Mouse (Mus musculus): ENCODE data around the gene Mettl27. TPM values are rescaled to one million over a fixed set of nuclear protein-coding genes. Genes with fewer than 3 reads are reported as not detected.

Gene Mettl27
- polyA plus RNA-seq, 2 experiments: 14.8 to 18.9 TPM

GRCm38 (mm10) chr5:134970671-134971070 is 38.5 kb downstream of the Mettl27 start:
- no peak for ATAC-seq (ENCODE audit: low FRiP score, low read depth)
- TF ChIP-seq POLR2A (IDR thresholded peaks at IDR 0.05; ENCODE audit: borderline replicate concordance, extremely low read depth, insufficient read depth, insufficient read length): no peak
- 55% methylated on average over 8 of the region's 8 CpGs for WGBS
- DNase-seq (ENCODE audit: low spot score): no peak
- Histone ChIP-seq H3K4me1 (ENCODE audit: control insufficient read depth, insufficient read depth, low read length) (peaks cover 9% of the 10 kb centered on the region), H3K9me3 (ENCODE audit: control insufficient read depth, low read length) (no peaks in the 10 kb centered on the region), H3K36me3 (ENCODE audit: control insufficient read depth, insufficient read depth, low read length) (no peaks in the 10 kb centered on the region), H3K4me3 (replicated peaks; ENCODE audit: low read length) (no peak overlapping the region), H3K27me3 (ENCODE audit: control insufficient read depth, insufficient read depth, low read length) (no peaks in the 10 kb centered on the region), H3K4me2 (replicated peaks; ENCODE audit: low read depth, low read length, severe bottlenecking) (no peak overlapping the region), H3K27ac (replicated peaks; ENCODE audit: low read depth, low read length) (no peak overlapping the region), H3K9ac (ENCODE audit: low read depth, low read length, severe bottlenecking) (no peak overlapping the region)

GRCm38 (mm10) chr5:134973081-134973480 is 40.9 kb downstream of the Mettl27 start:
- no peak overlapping the region for H3K4me2 ChIP-seq (replicated peaks; ENCODE audit: low read depth, low read length, severe bottlenecking)
- no peak overlapping the region for H3K27ac ChIP-seq (replicated peaks; ENCODE audit: low read depth, low read length)
- H3K36me3 ChIP-seq (ENCODE audit: control insufficient read depth, insufficient read depth, low read length): no peaks in the 10 kb centered on the region
- no peak overlapping the region for H3K4me3 ChIP-seq (replicated peaks; ENCODE audit: low read length)
- H3K27me3 ChIP-seq (ENCODE audit: control insufficient read depth, insufficient read depth, low read length): no peaks in the 10 kb centered on the region
- ATAC-seq (ENCODE audit: low FRiP score, low read depth) (no peak), DNase-seq (ENCODE audit: low spot score) (no peak)
- no peak for TF ChIP-seq POLR2A (IDR thresholded peaks at IDR 0.05; ENCODE audit: borderline replicate concordance, extremely low read depth, insufficient read depth, insufficient read length)
- H3K4me1 ChIP-seq (ENCODE audit: control insufficient read depth, insufficient read depth, low read length): no peaks in the 10 kb centered on the region
- H3K9me3 ChIP-seq (ENCODE audit: control insufficient read depth, low read length): no peaks in the 10 kb centered on the region
- no peak overlapping the region for H3K9ac ChIP-seq (ENCODE audit: low read depth, low read length, severe bottlenecking)

GRCm38 (mm10) chr5:134973526-134973925 is 41.4 kb downstream of the Mettl27 start:
- 83% methylated on average over 7 of the region's 7 CpGs for WGBS
- no peak overlapping the region for H3K9ac ChIP-seq (ENCODE audit: low read depth, low read length, severe bottlenecking)
- TF ChIP-seq POLR2A (IDR thresholded peaks at IDR 0.05; ENCODE audit: borderline replicate concordance, extremely low read depth, insufficient read depth, insufficient read length): no peak
- no peak overlapping the region for H3K4me2 ChIP-seq (replicated peaks; ENCODE audit: low read depth, low read length, severe bottlenecking)
- no peaks in the 10 kb centered on the region for H3K4me1 ChIP-seq (ENCODE audit: control insufficient read depth, insufficient read depth, low read length)
- H3K9me3 ChIP-seq (ENCODE audit: control insufficient read depth, low read length): no peaks in the 10 kb centered on the region
- no peak overlapping the region for H3K27ac ChIP-seq (replicated peaks; ENCODE audit: low read depth, low read length)
- ATAC-seq (ENCODE audit: low FRiP score, low read depth) (no peak), DNase-seq (ENCODE audit: low spot score) (no peak)
- H3K27me3 ChIP-seq (ENCODE audit: control insufficient read depth, insufficient read depth, low read length): no peaks in the 10 kb centered on the region
- no peak overlapping the region for H3K4me3 ChIP-seq (replicated peaks; ENCODE audit: low read length)
- no peaks in the 10 kb centered on the region for H3K36me3 ChIP-seq (ENCODE audit: control insufficient read depth, insufficient read depth, low read length)

- WGBS: 70% methylated on average over 7 of the region's 7 CpGs
These were observed 42.1 kb downstream of the Mettl27 start for GRCm38 (mm10) chr5:134974294-134974693.

GRCm38 (mm10) chr5:134974921-134975320 is 42.8 kb downstream of the Mettl27 start:
- Histone ChIP-seq H3K9me3 (ENCODE audit: control insufficient read depth, low read length) (no peaks in the 10 kb centered on the region), H3K4me3 (replicated peaks; ENCODE audit: low read length) (no peak overlapping the region), H3K27ac (replicated peaks; ENCODE audit: low read depth, low read length) (no peak overlapping the region), H3K27me3 (ENCODE audit: control insufficient read depth, insufficient read depth, low read length) (no peaks in the 10 kb centered on the region), H3K36me3 (ENCODE audit: control insufficient read depth, insufficient read depth, low read length) (no peaks in the 10 kb centered on the region), H3K4me1 (ENCODE audit: control insufficient read depth, insufficient read depth, low read length) (no peaks in the 10 kb centered on the region), H3K4me2 (replicated peaks; ENCODE audit: low read depth, low read length, severe bottlenecking) (no peak overlapping the region), H3K9ac (ENCODE audit: low read depth, low read length, severe bottlenecking) (no peak overlapping the region)
- no peak for ATAC-seq (ENCODE audit: low FRiP score, low read depth)
- DNase-seq (ENCODE audit: low spot score): no peak
- 55% methylated on average over 2 of the region's 2 CpGs for WGBS
- TF ChIP-seq POLR2A (IDR thresholded peaks at IDR 0.05; ENCODE audit: borderline replicate concordance, extremely low read depth, insufficient read depth, insufficient read length): no peak

More at GRCm38 (mm10) chr5:134974294-134974693, 42.1 kb downstream of the Mettl27 start:
- no peaks in the 10 kb centered on the region for H3K4me1 ChIP-seq (ENCODE audit: control insufficient read depth, insufficient read depth, low read length)
- no peaks in the 10 kb centered on the region for H3K27me3 ChIP-seq (ENCODE audit: control insufficient read depth, insufficient read depth, low read length)
- H3K4me3 ChIP-seq (replicated peaks; ENCODE audit: low read length): no peak overlapping the region
- ATAC-seq (ENCODE audit: low FRiP score, low read depth) (no peak), DNase-seq (ENCODE audit: low spot score) (no peak)
- no peak overlapping the region for H3K27ac ChIP-seq (replicated peaks; ENCODE audit: low read depth, low read length)
- no peak overlapping the region for H3K4me2 ChIP-seq (replicated peaks; ENCODE audit: low read depth, low read length, severe bottlenecking)
- H3K9me3 ChIP-seq (ENCODE audit: control insufficient read depth, low read length): no peaks in the 10 kb centered on the region
- H3K36me3 ChIP-seq (ENCODE audit: control insufficient read depth, insufficient read depth, low read length): no peaks in the 10 kb centered on the region
- TF ChIP-seq POLR2A (IDR thresholded peaks at IDR 0.05; ENCODE audit: borderline replicate concordance, extremely low read depth, insufficient read depth, insufficient read length): no peak
- no peak overlapping the region for H3K9ac ChIP-seq (ENCODE audit: low read depth, low read length, severe bottlenecking)

GRCm38 (mm10) chr5:134976164-134976563 is 44.0 kb downstream of the Mettl27 start:
- H3K27me3 ChIP-seq (ENCODE audit: control insufficient read depth, insufficient read depth, low read length): no peaks in the 10 kb centered on the region
- no peak overlapping the region for H3K4me3 ChIP-seq (replicated peaks; ENCODE audit: low read length)
- no peaks in the 10 kb centered on the region for H3K4me1 ChIP-seq (ENCODE audit: control insufficient read depth, insufficient read depth, low read length)
- no peak for TF ChIP-seq POLR2A (IDR thresholded peaks at IDR 0.05; ENCODE audit: borderline replicate concordance, extremely low read depth, insufficient read depth, insufficient read length)
- H3K27ac ChIP-seq (replicated peaks; ENCODE audit: low read depth, low read length): no peak overlapping the region
- WGBS: 70% methylated on average over 2 of the region's 2 CpGs
- H3K4me2 ChIP-seq (replicated peaks; ENCODE audit: low read depth, low read length, severe bottlenecking): no peak overlapping the region
- H3K9me3 ChIP-seq (ENCODE audit: control insufficient read depth, low read length): no peaks in the 10 kb centered on the region
- no peak for ATAC-seq (ENCODE audit: low FRiP score, low read depth)
- H3K9ac ChIP-seq (ENCODE audit: low read depth, low read length, severe bottlenecking): no peak overlapping the region
- no peaks in the 10 kb centered on the region for H3K36me3 ChIP-seq (ENCODE audit: control insufficient read depth, insufficient read depth, low read length)
- no peak for DNase-seq (ENCODE audit: low spot score)

Data from limb, embryonic 14.5 days (tissue).